Mouse (Mus musculus): ENCODE data around the gene Soga1.

Soga1 gene

GRCm38 (mm10) chr2:157079701-157080180, 687 bp upstream of the Soga1 start:
- DNase-seq: no peak

GRCm38 (mm10) chr2:157078059-157078792, 828 bp downstream of the Soga1 start:
- peak; percentile 71 to 73 for DNase-seq

GRCm38 (mm10) chr2:157077641-157078058, 1.4 kb downstream of the Soga1 start:
- peak; percentile 70 to 75 for DNase-seq

- DNase-seq: peak; percentile 86 to 90
Measured at GRCm38 (mm10) chr2:157077160-157077559, 1.9 kb downstream of the Soga1 start.

GRCm38 (mm10) chr2:157076585-157076984, 2.5 kb downstream of the Soga1 start:
- peak; percentile 32 to 50 for DNase-seq

GRCm38 (mm10) chr2:157075685-157076084, 3.4 kb downstream of the Soga1 start:
- DNase-seq: peak; percentile 82 to 89

- DNase-seq: no peak
Measured at GRCm38 (mm10) chr2:157075226-157075625, 3.8 kb downstream of the Soga1 start.

GRCm38 (mm10) chr2:157074772-157075171, 4.3 kb downstream of the Soga1 start:
- DNase-seq: peak in 1 of 2 experiments; percentile 48

- peak; percentile 94 to 96 for DNase-seq
Measured at GRCm38 (mm10) chr2:157074186-157074724, 4.8 kb downstream of the Soga1 start.

- DNase-seq: peak; percentile 46 to 52
Measured at GRCm38 (mm10) chr2:157073378-157074052, 5.5 kb downstream of the Soga1 start.

- peak; percentile 31 to 34 for DNase-seq
Measured at GRCm38 (mm10) chr2:157072316-157072990, 6.6 kb downstream of the Soga1 start.

GRCm38 (mm10) chr2:157071556-157071955, 7.5 kb downstream of the Soga1 start:
- peak; percentile 75 to 84 for DNase-seq

- DNase-seq: peak; percentile 63 to 67
Measured at GRCm38 (mm10) chr2:157070365-157070764, 8.7 kb downstream of the Soga1 start.

GRCm38 (mm10) chr2:157069755-157070315, 9.2 kb downstream of the Soga1 start:
- no peak for DNase-seq

GRCm38 (mm10) chr2:157069355-157069735, 9.7 kb downstream of the Soga1 start:
- peak; percentile 94 to 95 for DNase-seq

- DNase-seq: peak; percentile 77 to 82
Measured at GRCm38 (mm10) chr2:157068701-157069354, 10.2 kb downstream of the Soga1 start.

GRCm38 (mm10) chr2:157066731-157067430, 12.2 kb downstream of the Soga1 start:
- DNase-seq: peak; percentile 31 to 45

- DNase-seq: peak; percentile 59 to 63
Measured at GRCm38 (mm10) chr2:157065879-157066226, 13.2 kb downstream of the Soga1 start.

GRCm38 (mm10) chr2:157064978-157065878, 13.8 kb downstream of the Soga1 start:
- DNase-seq: peak; percentile 57 to 62

GRCm38 (mm10) chr2:157064136-157064535, 14.9 kb downstream of the Soga1 start:
- peak; percentile 48 to 53 for DNase-seq

All from cerebellum, postnatal 25 days (tissue).